Mouse (Mus musculus) lung, adult 18-20 months (tissue): ENCODE data around the gene Pyroxd2.
"Not testable (repeated sequence)": the region's sequence is repeated elsewhere in the genome, so short reads cannot be mapped to it uniquely, and the experiment has no call there.

ENCODE experiments used
- DNase-seq, 2 experiments: peaks; one replicate each; pipeline ENCODE4 v3.0.0; 2022; ENCODE audit warnings: mixed read lengths in 2 of 2

Pyroxd2 gene

DNA sequence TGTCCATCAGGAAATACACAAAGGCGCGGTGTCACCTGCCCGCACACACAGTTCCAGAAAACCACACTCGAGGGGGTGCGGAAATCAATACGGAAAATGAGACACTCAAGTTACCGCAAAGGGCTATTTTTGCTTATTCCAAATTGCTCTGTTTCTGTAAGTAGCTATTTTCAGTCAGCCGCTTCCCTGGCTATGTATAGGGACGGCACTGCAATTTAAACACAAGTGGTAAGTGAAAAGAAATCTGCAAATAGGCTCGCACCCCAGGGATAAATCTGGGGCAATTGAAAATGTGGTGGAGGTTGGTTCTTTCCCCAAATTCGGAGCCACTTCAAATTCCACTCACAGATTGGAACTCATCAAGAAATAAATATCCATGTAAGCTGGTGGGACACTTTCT is 63.3 kb downstream of the Pyroxd2 start:
- no peak for DNase-seq

DNA sequence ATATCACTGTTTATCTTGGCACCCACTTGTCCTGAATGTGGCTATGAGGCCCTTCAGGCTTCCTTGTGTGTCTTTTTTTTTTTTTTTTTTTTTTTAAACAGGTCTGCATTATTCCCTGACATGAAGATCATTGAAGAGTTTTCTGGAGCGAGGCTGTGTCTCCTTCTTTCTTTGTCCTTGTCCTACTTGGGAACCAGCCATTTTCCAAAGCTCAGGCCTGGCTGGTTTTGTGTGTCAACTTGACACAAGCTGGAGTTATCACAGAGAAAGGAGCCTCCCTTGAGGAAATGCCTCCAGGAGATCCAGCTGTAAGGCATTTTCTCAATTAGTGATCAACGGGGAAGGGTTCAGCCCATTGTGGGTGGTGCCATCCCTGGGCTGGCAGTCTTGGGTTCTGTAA is 69.8 kb downstream of the Pyroxd2 start:
- not testable (repeated sequence) for DNase-seq

DNA sequence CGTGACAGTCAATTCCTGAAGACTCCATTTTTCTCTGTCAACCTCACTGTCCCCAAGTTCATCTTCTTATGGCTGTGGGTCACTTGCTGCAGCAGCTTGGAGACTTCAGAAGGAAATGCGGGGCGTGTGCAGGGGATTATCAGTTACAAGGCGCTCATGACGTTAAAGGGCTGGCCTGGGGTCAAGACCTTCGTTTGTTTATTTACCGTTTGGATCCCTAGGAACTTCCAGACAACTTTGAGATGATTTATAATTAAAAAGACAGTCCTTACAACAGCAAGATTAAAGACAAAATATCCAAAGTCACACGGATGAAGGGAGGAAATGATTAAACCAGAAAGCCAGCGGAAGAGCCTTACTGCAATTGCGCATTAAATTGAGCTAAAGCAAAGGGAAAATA is 74.4 kb downstream of the Pyroxd2 start:
- DNase-seq, result peak in 1 of 2 experiments; percentile 14

DNA sequence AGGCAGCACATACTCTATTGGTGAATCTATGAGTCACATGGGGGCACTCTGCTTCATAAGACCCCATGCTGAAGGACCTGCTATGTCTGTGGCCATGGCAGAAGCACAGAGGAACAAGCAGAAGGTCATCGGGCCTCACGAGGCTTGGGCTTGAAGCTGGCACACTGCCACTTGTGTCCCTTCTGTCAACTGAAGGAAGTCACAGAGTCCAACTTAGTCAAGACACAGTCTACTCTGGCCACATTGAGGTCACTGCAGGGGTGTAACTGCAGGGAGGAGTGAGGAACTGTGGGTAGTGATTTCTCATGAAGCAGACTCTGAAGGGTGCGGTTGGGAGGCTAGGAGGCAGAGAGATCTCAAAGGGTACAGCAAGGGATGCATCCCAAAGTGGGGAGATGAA is 75.1 kb downstream of the Pyroxd2 start:
- no peak for DNase-seq

DNA sequence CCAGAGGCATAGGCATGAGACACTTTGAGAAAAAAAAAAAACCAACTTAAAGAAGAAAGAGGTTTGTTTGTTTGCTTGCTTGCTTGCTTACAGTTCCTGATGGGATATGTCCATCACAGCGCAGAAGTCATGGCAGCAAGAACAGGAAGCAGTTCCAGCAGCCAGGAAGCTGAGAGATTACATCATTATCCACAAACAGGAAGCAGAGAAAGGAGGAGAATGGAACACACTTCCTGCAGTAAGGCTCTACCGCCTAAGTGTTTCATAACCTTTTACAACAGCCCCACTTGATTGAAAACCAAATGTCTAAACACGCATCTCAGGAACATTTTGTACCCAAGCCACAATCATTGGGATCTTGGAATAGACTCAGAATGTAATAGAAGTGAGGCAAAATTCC is 75.6 kb downstream of the Pyroxd2 start:
- DNase-seq, result no peak
